Mouse (Mus musculus) 3134 (cell line): ENCODE results near the gene Hspa4l.

Experiments
- DNase-seq: peaks from one replicate; pipeline ENCODE4 v3.0.0-alpha.2; 2011; ENCODE audit warnings: low spot score; ENCODE audit not compliant: insufficient read length; ENCODE audit errors: extremely low read depth

The Hspa4l gene

GRCm38 (mm10) chr3:40809894-40810293, 65.6 kb downstream of the Hspa4l start:
- no peak for DNase-seq

- DNase-seq, result no peak
Measured at GRCm38 (mm10) chr3:40813275-40813674, 69.0 kb downstream of the Hspa4l start.

GRCm38 (mm10) chr3:40845521-40845920, 101.2 kb downstream of the Hspa4l start:
- peak; percentile 24 for DNase-seq
